Mouse (Mus musculus): ENCODE measurements around the gene Jdp2. TPM values are rescaled to one million over a fixed set of nuclear protein-coding genes. Genes with fewer than 3 reads are reported as not detected.

Gene Jdp2
- polyA plus RNA-seq, 1 experiment from 2014 or later, result 1.4 TPM

- ATAC-seq (ENCODE audit: insufficient number of reproducible peaks, insufficient read depth, low FRiP score, low read depth), result no peak
- Histone ChIP-seq H3K9ac (replicated peaks; ENCODE audit: low read depth, low read length) (no peak overlapping the region), H3K9me3 (ENCODE audit: control insufficient read depth, low read depth, low read length) (no peaks in the 10 kb centered on the region), H3K36me3 (ENCODE audit: control insufficient read depth, insufficient read depth, low read length) (no peaks in the 10 kb centered on the region), H3K4me3 (ENCODE audit: low read depth, low read length) (no peak overlapping the region), H3K4me2 (replicated peaks; ENCODE audit: low read depth, low read length) (no peak overlapping the region), H3K4me1 (ENCODE audit: control insufficient read depth, insufficient read depth, low read length) (no peaks in the 10 kb centered on the region), H3K27me3 (ENCODE audit: control insufficient read depth, insufficient read depth, low read length) (no peaks in the 10 kb centered on the region), H3K27ac (ENCODE audit: low read length) (no peak overlapping the region)
- WGBS, result 64% methylated on average over 6 of the region's 6 CpGs
Measured at GRCm38 (mm10) chr12:85687846-85688245, 89.0 kb downstream of the Jdp2 start.

Other genes starting within 250 kb of the Jdp2 start
- gene Tmed10, start 224.2 kb upstream of the Jdp2 start, polyA plus RNA-seq (2014; fragmentation: Nextera tagmentation; extraction: Ambion mirVana), result 386 and 405 TPM in 2 replicates
- 8.6 and 9.1 TPM in 2 replicates for gene Fos, start 125.1 kb upstream of the Jdp2 start, polyA plus RNA-seq (2014; fragmentation: Nextera tagmentation; extraction: Ambion mirVana)
- gene Batf, start 87.6 kb downstream of the Jdp2 start, polyA plus RNA-seq (2014; fragmentation: Nextera tagmentation; extraction: Ambion mirVana), result 2.6 and 4.3 TPM in 2 replicates
- gene Flvcr2, start 147.5 kb downstream of the Jdp2 start, polyA plus RNA-seq (2014; fragmentation: Nextera tagmentation; extraction: Ambion mirVana), result 0.77 and 1.2 TPM in 2 replicates
- 112 and 130 TPM in 2 replicates for gene Erg28, start 225.5 kb downstream of the Jdp2 start, polyA plus RNA-seq (2014; fragmentation: Nextera tagmentation; extraction: Ambion mirVana)
- 17.7 and 17.8 TPM in 2 replicates for gene Ttll5, start 225.6 kb downstream of the Jdp2 start, polyA plus RNA-seq (2014; fragmentation: Nextera tagmentation; extraction: Ambion mirVana)

Measured in stomach, embryonic 14.5 days (tissue).